Mouse (Mus musculus) kidney, postnatal 36 days (tissue): Measurements from ENCODE around the gene Elac2.

ENCODE experiments used
- DNase-seq, 2 experiments: peaks; one replicate each; pipeline ENCODE4 v3.0.0; 2021 to 2022; ENCODE audit warnings: mixed read lengths in 2 of 2

Elac2 gene

DNA sequence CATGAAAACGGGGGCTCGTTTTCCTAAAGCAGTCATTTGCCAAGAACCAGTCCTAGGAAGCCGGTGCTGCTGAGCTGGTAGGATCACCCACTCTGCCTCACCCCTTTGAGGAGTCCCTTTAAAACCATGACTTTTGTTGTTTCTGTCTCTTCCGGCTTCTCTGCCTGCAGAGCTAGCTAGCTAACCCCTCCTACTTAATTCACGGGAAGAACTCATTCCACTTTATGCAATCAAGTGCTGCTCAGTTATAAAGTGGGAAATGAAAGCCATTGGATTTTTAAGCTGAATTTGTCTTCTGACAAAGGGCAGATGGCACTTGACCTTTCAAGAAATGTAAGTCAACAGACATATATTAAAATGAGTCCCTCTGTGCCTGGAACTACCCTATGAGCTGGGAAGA lies 49.2 kb downstream of the Elac2 start:
- DNase-seq, result no peak

- DNase-seq, result peak; percentile 15 to 32
These were observed 51.4 kb downstream of the Elac2 start for GRCm38 (mm10) chr11:65030201-65030600.

DNA sequence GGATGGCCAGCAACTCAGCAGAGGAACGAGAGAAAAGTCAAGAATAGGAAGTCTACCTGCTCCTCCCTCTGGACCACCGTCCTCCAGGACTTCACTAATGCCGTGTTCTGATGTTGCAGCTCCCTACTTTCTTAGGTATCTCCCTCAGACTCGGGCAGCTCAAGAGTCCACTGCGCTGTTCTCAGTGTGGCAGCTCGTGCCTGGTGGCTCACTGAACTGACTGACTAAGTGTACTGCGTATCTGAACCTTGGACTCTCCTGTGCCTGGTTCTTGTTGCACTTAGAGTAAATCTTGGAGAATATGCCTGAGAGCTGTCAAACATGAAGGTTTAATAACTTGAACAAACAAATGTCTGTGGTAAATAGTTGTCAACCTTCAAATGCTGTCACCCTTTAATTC lies 53.4 kb downstream of the Elac2 start:
- peak; percentile 55 to 63 for DNase-seq

- DNase-seq, result no peak
These were observed 60.2 kb downstream of the Elac2 start for GRCm38 (mm10) chr11:65038996-65039395.

DNA sequence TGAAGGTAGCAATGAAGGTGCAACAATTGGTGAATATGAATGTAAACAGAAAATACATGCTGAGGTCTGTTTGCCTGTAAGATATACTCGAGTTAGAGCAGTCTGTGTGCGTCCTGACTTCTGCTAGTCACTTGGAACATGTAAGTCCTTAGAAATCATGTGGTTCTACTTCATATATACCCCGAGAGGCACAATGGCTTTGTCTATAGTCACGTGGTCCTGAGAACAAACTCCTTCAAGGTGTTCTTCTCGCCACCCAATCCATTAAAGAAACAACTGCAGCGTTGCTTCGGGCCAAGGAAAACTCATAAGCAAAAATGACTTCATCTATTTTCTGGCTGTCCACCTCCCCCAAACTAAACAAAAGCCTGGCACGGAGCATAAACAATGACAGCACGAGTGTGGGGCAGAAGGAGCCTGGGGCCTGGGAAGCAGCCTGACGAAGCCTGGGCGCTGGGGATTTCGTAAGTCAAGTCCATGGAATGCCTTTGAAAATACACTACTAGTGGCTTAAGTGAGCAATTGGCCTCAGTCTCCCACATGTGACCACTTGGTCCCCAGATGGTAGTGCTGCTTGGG lies 60.8 kb downstream of the Elac2 start:
- no peak for DNase-seq

DNA sequence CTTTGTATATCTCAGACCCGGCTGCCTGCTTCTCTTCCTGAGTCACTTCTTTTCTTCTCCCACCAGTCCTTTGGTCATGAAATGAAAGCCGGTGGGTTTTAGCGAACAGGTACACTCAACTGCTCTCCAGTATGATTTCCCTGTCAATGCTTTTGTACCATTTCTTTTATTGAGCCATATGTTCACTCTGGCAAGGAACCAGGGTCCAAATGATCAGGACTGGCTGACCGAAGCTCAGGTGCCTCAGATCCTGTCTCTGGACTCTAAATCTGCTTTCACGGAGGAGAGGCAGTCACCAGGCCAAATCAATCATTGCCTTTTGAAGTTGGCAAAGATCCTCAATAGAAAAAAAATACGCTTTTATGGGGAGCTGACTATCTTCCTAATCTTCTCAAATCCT lies 61.7 kb downstream of the Elac2 start:
- no peak for DNase-seq

- DNase-seq, result no peak
These were observed 70.3 kb downstream of the Elac2 start for GRCm38 (mm10) chr11:65049090-65049489.

- DNase-seq, result no peak
These were observed 72.0 kb downstream of the Elac2 start for GRCm38 (mm10) chr11:65050819-65051218.
